Mouse (Mus musculus) small intestine, adult 2 months (tissue): ENCODE results near the gene Hmx1. TPM values are rescaled to one million over a fixed set of nuclear protein-coding genes. Genes with fewer than 3 reads are reported as not detected.

ENCODE experiments used
- H3K27ac ChIP-seq: fragments of 200-500 bp; 2 replicates; pipeline ENCODE4 v1.5.1; 2012; ENCODE audit warnings: low read depth, low read length, control low read depth, inconsistent platforms; ENCODE audit not compliant: insufficient read depth
- H3K27me3 ChIP-seq: fragments of 200-500 bp; 2 replicates; pipeline ENCODE4 v1.6.1; 2012; ENCODE audit warnings: mild to moderate bottlenecking, moderate library complexity, low read length, inconsistent platforms; ENCODE audit not compliant: control insufficient read depth, insufficient read depth
- H3K36me3 ChIP-seq: fragments of 200-500 bp; 2 replicates; pipeline ENCODE4 v1.6.1; 2012; ENCODE audit warnings: mild to moderate bottlenecking, low read length, control low read depth, inconsistent platforms; ENCODE audit not compliant: control insufficient read depth, insufficient read depth
- H3K4me1 ChIP-seq: fragments of 200-500 bp; 2 replicates; pipeline ENCODE4 v1.6.1; 2012; ENCODE audit warnings: low read length, inconsistent platforms, mixed read lengths; ENCODE audit not compliant: control insufficient read depth, insufficient read depth, insufficient read length
- H3K4me3 ChIP-seq: fragments of 200-500 bp; 2 replicates; pipeline ENCODE4 v1.5.1; 2012; ENCODE audit warnings: low read depth, mild to moderate bottlenecking, control low read depth, inconsistent platforms, low read length, moderate library complexity
- CTCF ChIP-seq: fragments of 200-500 bp; IDR thresholded peaks from 2 replicates; pipeline ENCODE4 v1.5.1; 2012; ENCODE audit warnings: low read depth, mild to moderate bottlenecking, control low read depth, inconsistent platforms, low read length, moderate library complexity, mixed read lengths; ENCODE audit not compliant: insufficient replicate concordance, insufficient read length; ENCODE audit errors: extremely low read depth
- POLR2A ChIP-seq: fragments of 200-500 bp; IDR thresholded peaks from 2 replicates; pipeline ENCODE4 v1.6.1; 2012; ENCODE audit warnings: low read depth, mild to moderate bottlenecking, control low read depth, inconsistent platforms, low read length, moderate library complexity
- WGBS: fragments of 180-500 bp; shearing (Covaris S2); methylation state at CpG from one replicate; pipeline ENCODE4 v1.1.7; 2018; 5-methylcytosine and 5-hydroxymethylcytosine counted together
- polyA plus RNA-seq: library from polyadenylated mRNA; depleted of rRNA; stranded (reverse); fragments of >200 nt; gene quantifications from 2 replicates; pipeline ENCODE4 v1.2.3, GENCODE M21; 2012; rRNA removed

The Hmx1 gene
- polyA plus RNA-seq, 1 experiment = not detected

- Histone ChIP-seq H3K27me3 (no peaks in the 10 kb centered on the region), H3K27ac (no peak overlapping the region), H3K4me3 (no peak overlapping the region), H3K4me1 (no peaks in the 10 kb centered on the region), H3K36me3 (no peaks in the 10 kb centered on the region)
- 83% methylated on average over 6 of the region's 6 CpGs for WGBS
- no peak for TF ChIP-seq POLR2A
- TF ChIP-seq CTCF = no peak
These were observed 49.9 kb downstream of the Hmx1 start for GRCm38 (mm10) chr5:35438805-35439204.

- no peaks in the 10 kb centered on the region for H3K27me3 ChIP-seq
- no peaks in the 10 kb centered on the region for H3K36me3 ChIP-seq
- H3K27ac ChIP-seq = no peak overlapping the region
- H3K4me1 ChIP-seq = no peaks in the 10 kb centered on the region
- WGBS = 59% methylated on average over 8 of the region's 8 CpGs
- no peak for TF ChIP-seq CTCF
- TF ChIP-seq POLR2A = no peak
- H3K4me3 ChIP-seq = no peak overlapping the region
These were observed 51.6 kb downstream of the Hmx1 start for GRCm38 (mm10) chr5:35440459-35440858.

GRCm38 (mm10) chr5:35441411-35441810 is 52.5 kb downstream of the Hmx1 start:
- Histone ChIP-seq H3K27ac (no peak overlapping the region), H3K4me1 (no peaks in the 10 kb centered on the region), H3K27me3 (no peaks in the 10 kb centered on the region), H3K36me3 (no peaks in the 10 kb centered on the region), H3K4me3 (no peak overlapping the region)
- TF ChIP-seq CTCF = no peak
- no peak for TF ChIP-seq POLR2A
- WGBS = 57% methylated on average over 9 of the region's 9 CpGs

- TF ChIP-seq CTCF (no peak), POLR2A (no peak)
- 86% methylated on average over 12 of the region's 12 CpGs for WGBS
- no peaks in the 10 kb centered on the region for H3K36me3 ChIP-seq
- no peaks in the 10 kb centered on the region for H3K4me1 ChIP-seq
- H3K4me3 ChIP-seq = no peak overlapping the region
- H3K27me3 ChIP-seq = no peaks in the 10 kb centered on the region
- H3K27ac ChIP-seq = no peak overlapping the region
These were observed 55.8 kb downstream of the Hmx1 start for GRCm38 (mm10) chr5:35444731-35445130.

- no peak overlapping the region for H3K27ac ChIP-seq
- WGBS = 30% methylated on average over 27 of the region's 27 CpGs
- no peaks in the 10 kb centered on the region for H3K4me1 ChIP-seq
- no peak overlapping the region for H3K4me3 ChIP-seq
- TF ChIP-seq CTCF = no peak
- no peak for TF ChIP-seq POLR2A
- no peaks in the 10 kb centered on the region for H3K27me3 ChIP-seq
- no peaks in the 10 kb centered on the region for H3K36me3 ChIP-seq
These were observed 58.9 kb downstream of the Hmx1 start for GRCm38 (mm10) chr5:35447656-35448443.

Other genes starting within 250 kb of the Hmx1 start
- 0.51 and 1.7 TPM in 2 replicates for gene Adra2c, start 110.8 kb upstream of the Hmx1 start, polyA plus RNA-seq
- 1.4 and 1.6 TPM in 2 replicates for gene Cpz, start 136.6 kb downstream of the Hmx1 start, polyA plus RNA-seq
- gene Trmt44, start 186.0 kb downstream of the Hmx1 start, polyA plus RNA-seq = 2.7 and 3.3 TPM in 2 replicates
- 24.7 and 36.0 TPM in 2 replicates for gene Acox3, start 193.9 kb downstream of the Hmx1 start, polyA plus RNA-seq